Mouse (Mus musculus) right cerebral cortex, postnatal 10 days (tissue): ENCODE data around the gene Psmd3.

Source experiments
- DNase-seq, 2 experiments: peaks; one replicate each; pipeline ENCODE4 v3.0.0; 2021; ENCODE audit warnings: low spot score in 2 of 2

Psmd3 gene

DNA sequence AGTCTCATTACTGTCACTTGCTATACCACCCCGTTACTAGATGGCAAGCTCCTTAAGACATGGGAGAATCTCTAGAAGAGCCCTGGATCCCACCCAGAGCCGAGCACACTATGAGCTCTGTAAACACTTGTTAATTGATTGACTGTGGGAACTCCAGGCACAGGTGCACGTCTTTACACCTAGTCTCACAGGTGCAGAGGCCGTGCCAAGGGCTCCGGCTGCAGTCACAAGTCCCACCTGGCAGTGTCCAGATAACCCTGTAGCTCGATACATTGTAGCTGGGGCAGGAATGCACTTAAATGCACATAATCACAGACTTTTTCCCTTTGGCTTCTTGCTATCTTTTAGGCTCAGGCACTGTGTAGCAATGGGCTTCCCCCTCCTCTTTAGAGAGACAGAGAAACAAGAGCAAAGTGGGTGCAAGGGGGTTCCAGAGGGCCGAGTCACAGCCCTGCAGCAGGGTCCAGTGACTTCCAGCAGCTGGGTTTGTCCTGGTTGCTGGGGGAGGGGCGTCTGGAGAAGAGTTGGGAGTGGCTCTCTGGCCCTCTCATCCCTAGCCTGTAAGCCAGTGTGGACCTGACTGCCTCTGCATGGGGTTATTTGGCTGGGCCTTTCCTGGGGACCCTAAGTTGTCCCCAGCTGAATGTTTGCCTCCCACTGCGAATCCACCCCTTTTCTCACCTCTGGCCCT, 61.4 kb downstream of the Psmd3 start:
- peak in 1 of 2 experiments; percentile 80 for DNase-seq

- no peak for DNase-seq
Observed at GRCm38 (mm10) chr11:98744456-98745019, 62.2 kb downstream of the Psmd3 start.
